8 mouse cellular contexts compared by ENCODE assay signal in genomic region chr19:10605901-10606622, GRCm38 (mm10). TPM values are rescaled to one million over a fixed set of nuclear protein-coding genes. Genes with fewer than 3 reads are reported as not detected.
A peak's percentile ranks its signal among the peaks of the same experiment; 100 is the strongest.
DNase-seq lines count a peak whose midpoint lies in the region; ATAC-seq and TF ChIP-seq lines count a peak whose summit lies in the region.

No protein-coding gene starts in this region.

- H3K4me1 ChIP-seq in thymus, adult 2 months (replicated peaks; ENCODE audit: control insufficient read depth, insufficient read depth, low read length) = peaks cover 26% of the 10 kb centered on the region
- H3K4me1 ChIP-seq in intestine, embryonic 14.5 days (replicated peaks; ENCODE audit: control insufficient read depth, insufficient read depth, low read length) = peaks cover 26% of the 10 kb centered on the region

- peaks cover 35% of the 10 kb centered on the region for H3K36me3 ChIP-seq in thymus, adult 2 months (ENCODE audit: control insufficient read depth, insufficient read depth, low read length)
- peaks cover 39% of the 10 kb centered on the region for H3K36me3 ChIP-seq in intestine, embryonic 14.5 days (ENCODE audit: control insufficient read depth, insufficient read depth, low read length)
- H3K36me3 ChIP-seq in macrophage (ENCODE audit: inconsistent target) = peaks cover 33% of the 10 kb centered on the region

- no peak for TF ChIP-seq POLR2A in thymus, adult 2 months (IDR thresholded peaks at IDR 0.05; ENCODE audit: control insufficient read depth, extremely low read depth, insufficient read depth, low read length, poor library complexity)

- peak overlapping the region; percentile 83 for H3K4me3 ChIP-seq in thymus, adult 2 months (ENCODE audit: control insufficient read depth, insufficient read depth, low read length)
- H3K4me3 ChIP-seq in intestine, embryonic 14.5 days (ENCODE audit: low read depth, low read length) = peak overlapping the region; percentile 98
- peak overlapping the region; percentile 88 for H3K4me3 ChIP-seq in macrophage (ENCODE audit: inconsistent target)

- no peaks in the 10 kb centered on the region for H3K9me3 ChIP-seq in intestine, embryonic 14.5 days (ENCODE audit: control insufficient read depth, low read length)

- peaks cover 45% of the 10 kb centered on the region for H3K79me2 ChIP-seq in macrophage (ENCODE audit: inconsistent target)

- peak overlapping the region; percentile 77 for H3K4me2 ChIP-seq in intestine, embryonic 14.5 days (ENCODE audit: low read length)

- whole genome bisulfite sequencing in thymus, adult 2 months = 6% methylated on average over 20 of the region's 20 CpGs
- WGBS in intestine, embryonic 14.5 days = 5% methylated on average over 20 of the region's 20 CpGs
- WGBS in macrophage (ENCODE audit: missing documents) = 8% methylated on average over 20 of the region's 20 CpGs

- peak overlapping the region; percentile 98 for H3K9ac ChIP-seq in intestine, embryonic 14.5 days (ENCODE audit: low read length)

- TF ChIP-seq CTCF in thymus, adult 2 months (IDR thresholded peaks at IDR 0.05; ENCODE audit: borderline replicate concordance, control insufficient read depth, extremely low read depth, insufficient read depth, low read length, poor library complexity) = no peak

- peak; percentile 9; the same call in 1 of the 2 replicates for ATAC-seq in intestine, embryonic 14.5 days (replicated peaks; ENCODE audit: low FRiP score, low TSS enrichment, low read depth)

- no peaks in the 10 kb centered on the region for H3K27me3 ChIP-seq in thymus, adult 2 months (ENCODE audit: control insufficient read depth, insufficient read depth, low read length)
- no peaks in the 10 kb centered on the region for H3K27me3 ChIP-seq in intestine, embryonic 14.5 days (replicated peaks; ENCODE audit: control insufficient read depth, insufficient read depth, low read length)

- H3K27ac ChIP-seq in thymus, adult 2 months (ENCODE audit: control insufficient read depth, insufficient read depth, low read length) = peak overlapping the region; percentile 62; the same call in 1 of the 2 replicates
- peak overlapping the region; percentile 92 for H3K27ac ChIP-seq in intestine, embryonic 14.5 days (ENCODE audit: low read depth)
- H3K27ac ChIP-seq in macrophage = peak overlapping the region; percentile 54

- DNase-seq in thymus, adult 2 months = no peak
- DNase-seq in thymus, postnatal 0 days (ENCODE audit: low spot score) = no peak
- DNase-seq in c-Kit-positive CD71-positive TER-119-positive erythroid progenitor cells, embryonic 14.5 days (ENCODE audit: low spot score) = peak; percentile 52
- DNase-seq in intestine, embryonic 14.5 days (ENCODE audit: low spot score) = no peak
- no peak for DNase-seq in urinary bladder, adult 2 months (ENCODE audit: low spot score)
- DNase-seq in adrenal gland, postnatal 36 days = no peak
- DNase-seq in frontal cortex, postnatal 10 days (ENCODE audit: low spot score in 2 of 2) = no peak

RNA-seq across cellular contexts. Expression of gene Tkfc, which starts 0.6 kb away (rescaled TPM):
- polyA plus RNA-seq in thymus, adult 2 months (2012; rRNA removed) = 17.3 and 20.2 TPM in 2 replicates
- polyA plus RNA-seq in thymus, postnatal 0 days (2015; fragmentation: Nextera tagmentation; extraction: Ambion mirVana) = 12.4 and 13.7 TPM in 2 replicates
- 18.3 and 22.3 TPM in 2 replicates for polyA plus RNA-seq in intestine, embryonic 14.5 days (2014; fragmentation: Nextera tagmentation; extraction: Ambion mirVana)
- 1 to 10 TPM; 1.0 to 9.7 (median 4.6) TPM for total RNA-seq in macrophage (2018; cell fraction: chromatin; rRNA removed)
- total RNA-seq in macrophage (2018; cell fraction: cytosol; rRNA removed) = 10 to 100 TPM in 1 of 26 experiments, 1 to 10 TPM in 25; 5.2 to 12.4 (median 7.2) TPM
- total RNA-seq in macrophage (2018; cell fraction: nucleus; rRNA removed) = 10 to 100 TPM in 1 of 26 experiments, 1 to 10 TPM in 25; 3.4 to 11.3 (median 5.2) TPM
- 5.9 to 8.3 TPM (median 7.5 TPM) in 3 replicates for polyA plus RNA-seq in macrophage (2018)
- 11.1 and 11.9 TPM in 2 replicates for polyA plus RNA-seq in urinary bladder, adult 2 months (2012; rRNA removed)
- total RNA-seq in adrenal gland, postnatal 36 days (2021) = 10 to 100 TPM; 18.0 to 20.7 TPM

RNA-seq across cellular contexts. Expression of gene Ddb1, which starts 0.9 kb away (rescaled TPM):
- 154 and 156 TPM in 2 replicates for polyA plus RNA-seq in thymus, adult 2 months (2012; rRNA removed)
- 148 and 156 TPM in 2 replicates for polyA plus RNA-seq in thymus, postnatal 0 days (2015; fragmentation: Nextera tagmentation; extraction: Ambion mirVana)
- 324 and 358 TPM in 2 replicates for polyA plus RNA-seq in intestine, embryonic 14.5 days (2014; fragmentation: Nextera tagmentation; extraction: Ambion mirVana)
- total RNA-seq in macrophage (2018; cell fraction: chromatin; rRNA removed) = 100 to 1,000 TPM; 111 to 381 (median 212) TPM
- 100 to 1,000 TPM in 12 of 26 experiments, 10 to 100 TPM in 14; 50.7 to 142 (median 90.8) TPM for total RNA-seq in macrophage (2018; cell fraction: cytosol; rRNA removed)
- total RNA-seq in macrophage (2018; cell fraction: nucleus; rRNA removed) = 100 to 1,000 TPM in 16 of 26 experiments, 10 to 100 TPM in 10; 64.1 to 207 (median 106) TPM
- polyA plus RNA-seq in macrophage (2018) = 113 to 146 TPM (median 129 TPM) in 3 replicates
- polyA plus RNA-seq in urinary bladder, adult 2 months (2012; rRNA removed) = 149 and 160 TPM in 2 replicates
- 100 to 1,000 TPM; 272 to 288 TPM for total RNA-seq in adrenal gland, postnatal 36 days (2021)

RNA-seq across cellular contexts. Expression of gene Vwce, which starts 28.0 kb away (rescaled TPM):
- polyA plus RNA-seq in thymus, adult 2 months (2012; rRNA removed) = 3.1 and 4.7 TPM in 2 replicates
- polyA plus RNA-seq in thymus, postnatal 0 days (2015; fragmentation: Nextera tagmentation; extraction: Ambion mirVana) = 1.2 and 2.2 TPM in 2 replicates
- 1.5 and 2.8 TPM in 2 replicates for polyA plus RNA-seq in intestine, embryonic 14.5 days (2014; fragmentation: Nextera tagmentation; extraction: Ambion mirVana)
- total RNA-seq in macrophage (2018; cell fraction: chromatin; rRNA removed) = under 1 TPM in 2 of 26 experiments, not detected in 24; 0.29 to 0.93 TPM
- total RNA-seq in macrophage (2018; cell fraction: cytosol; rRNA removed) = not detected
- not detected for total RNA-seq in macrophage (2018; cell fraction: nucleus; rRNA removed)
- polyA plus RNA-seq in macrophage (2018) = not detected in 3 replicates
- polyA plus RNA-seq in urinary bladder, adult 2 months (2012; rRNA removed) = 0.07 and 0.12 TPM in 2 replicates
- total RNA-seq in adrenal gland, postnatal 36 days (2021) = under 1 TPM; 0.26 to 0.60 TPM

RNA-seq across cellular contexts. Expression of gene Tmem138, which starts 28.9 kb away (rescaled TPM):
- 18.7 and 20.6 TPM in 2 replicates for polyA plus RNA-seq in thymus, adult 2 months (2012; rRNA removed)
- polyA plus RNA-seq in thymus, postnatal 0 days (2015; fragmentation: Nextera tagmentation; extraction: Ambion mirVana) = 24.6 and 25.7 TPM in 2 replicates
- polyA plus RNA-seq in intestine, embryonic 14.5 days (2014; fragmentation: Nextera tagmentation; extraction: Ambion mirVana) = 35.9 and 38.5 TPM in 2 replicates
- total RNA-seq in macrophage (2018; cell fraction: chromatin; rRNA removed) = 10 to 100 TPM in 1 of 26 experiments, 1 to 10 TPM in 25; 1.0 to 10.7 (median 3.8) TPM
- total RNA-seq in macrophage (2018; cell fraction: cytosol; rRNA removed) = 1 to 10 TPM; 2.4 to 7.7 (median 5.4) TPM
- 1 to 10 TPM; 1.3 to 9.2 (median 5.3) TPM for total RNA-seq in macrophage (2018; cell fraction: nucleus; rRNA removed)
- polyA plus RNA-seq in macrophage (2018) = 3.3 to 5.6 TPM (median 3.4 TPM) in 3 replicates
- polyA plus RNA-seq in urinary bladder, adult 2 months (2012; rRNA removed) = 15.8 and 19.2 TPM in 2 replicates
- 1 to 10 TPM; 8.2 to 8.6 TPM for total RNA-seq in adrenal gland, postnatal 36 days (2021)

RNA-seq across cellular contexts. Expression of gene Cyb561a3, which starts 29.1 kb away (rescaled TPM):
- polyA plus RNA-seq in thymus, adult 2 months (2012; rRNA removed) = 87.9 and 93.7 TPM in 2 replicates
- 31.9 and 33.2 TPM in 2 replicates for polyA plus RNA-seq in thymus, postnatal 0 days (2015; fragmentation: Nextera tagmentation; extraction: Ambion mirVana)
- 18.0 and 19.4 TPM in 2 replicates for polyA plus RNA-seq in intestine, embryonic 14.5 days (2014; fragmentation: Nextera tagmentation; extraction: Ambion mirVana)
- total RNA-seq in macrophage (2018; cell fraction: chromatin; rRNA removed) = 10 to 100 TPM in 22 of 26 experiments, 1 to 10 TPM in 4; 7.4 to 39.2 (median 21.8) TPM
- total RNA-seq in macrophage (2018; cell fraction: cytosol; rRNA removed) = 10 to 100 TPM; 21.6 to 39.8 (median 31.1) TPM
- 10 to 100 TPM; 14.6 to 72.8 (median 48.9) TPM for total RNA-seq in macrophage (2018; cell fraction: nucleus; rRNA removed)
- polyA plus RNA-seq in macrophage (2018) = 12.4 to 32.0 TPM (median 13.9 TPM) in 3 replicates
- 30.8 and 35.8 TPM in 2 replicates for polyA plus RNA-seq in urinary bladder, adult 2 months (2012; rRNA removed)
- total RNA-seq in adrenal gland, postnatal 36 days (2021) = 10 to 100 TPM; 17.8 to 21.7 TPM
